9 mouse cellular contexts compared by ENCODE assay signal in the genomic region with DNA sequence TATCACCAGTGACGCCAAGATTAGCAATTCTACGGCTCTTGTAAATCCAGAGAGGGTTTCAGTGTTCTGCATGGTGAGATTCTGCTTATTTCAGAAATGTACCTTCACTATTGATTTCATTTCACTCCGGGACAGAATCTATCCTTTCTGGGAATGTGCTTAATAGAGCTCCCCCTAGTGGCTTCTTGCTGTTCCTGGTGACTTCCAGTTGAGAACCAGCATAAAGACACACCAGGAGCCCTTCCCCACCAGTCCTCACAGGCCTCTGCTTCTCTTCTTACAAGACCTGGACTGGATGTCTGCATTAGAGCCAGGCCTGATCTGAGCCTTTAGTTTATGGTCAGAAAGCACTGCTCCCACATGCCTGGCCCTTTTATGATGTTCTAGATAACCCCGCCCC. TPM values are rescaled to one million over a fixed set of nuclear protein-coding genes. Genes with fewer than 3 reads are reported as not detected.
DNase-seq lines count a peak whose midpoint lies in the region; ATAC-seq and TF ChIP-seq lines count a peak whose summit lies in the region.
"Had no signal": no experiment of that assay in that cellular context is flagged by ENCODE, and none has a peak within 500 bp of the region (broad histone marks: within the 10 kb centered on the region; RNA-seq: fewer than 3 reads in every experiment).

No protein-coding gene starts in this region.

- H3K4me3 ChIP-seq in lung, embryonic 14.5 days (ENCODE audit: low read depth, low read length) = no peak overlapping the region
- H3K4me3 ChIP-seq: limb, embryonic 13.5 days had no signal

- H3K27me3 ChIP-seq in lung, embryonic 14.5 days (ENCODE audit: insufficient read depth, low read length) = no peaks in the 10 kb centered on the region
- H3K27me3 ChIP-seq: limb, embryonic 13.5 days had no signal

- no peak overlapping the region for H3K27ac ChIP-seq in lung, embryonic 14.5 days (ENCODE audit: low read depth)
- H3K27ac ChIP-seq: limb, embryonic 13.5 days had no signal

- ATAC-seq in lung, embryonic 14.5 days (ENCODE audit: insufficient read depth) = no peak

- DNase-seq in gastrocnemius, adult 18-20 months (ENCODE audit: low spot score) = peak; percentile 52
- no peak for DNase-seq in gastrocnemius, adult 8-10 months (ENCODE audit: low spot score in 2 of 2)
- DNase-seq in thymus, postnatal 0 days (ENCODE audit: low spot score) = peak; percentile 48
- no peak for DNase-seq in thymus, postnatal 36 days
- peak; percentile 65 to 74 for DNase-seq in cerebellum, postnatal 14 days
- DNase-seq in kidney, adult 9 months = peak; percentile 74
- peak; percentile 88 for DNase-seq in lung, embryonic 14.5 days
- peak; percentile 55 for DNase-seq in thymus, postnatal 14 days

- no peaks in the 10 kb centered on the region for H3K9me3 ChIP-seq in lung, embryonic 14.5 days (ENCODE audit: low read depth, low read length)
- H3K9me3 ChIP-seq: limb, embryonic 13.5 days had no signal

- H3K9ac ChIP-seq in lung, embryonic 14.5 days = no peak overlapping the region
- H3K9ac ChIP-seq: limb, embryonic 13.5 days had no signal

- 69% methylated on average over 4 of the region's 4 CpGs for WGBS in lung, embryonic 14.5 days

- peak; percentile 78 for TF ChIP-seq CTCF in lung, embryonic 14.5 days (IDR thresholded peaks at IDR 0.05; ENCODE audit: low read depth)

- peaks cover 71% of the 10 kb centered on the region for H3K36me3 ChIP-seq in lung, embryonic 14.5 days (ENCODE audit: insufficient read depth)

- no peak overlapping the region for H3K4me2 ChIP-seq in lung, embryonic 14.5 days
- H3K4me2 ChIP-seq: limb, embryonic 13.5 days had no signal

- 0 out of 2 replicates have a peak, but pooled peaks cover 2% of the 10 kb centered on the region for H3K4me1 ChIP-seq in lung, embryonic 14.5 days (ENCODE audit: insufficient read depth)

RNA-seq across cellular contexts. Expression of a gene that starts 4.9 kb away (rescaled TPM):
- under 1 TPM; 0.71 TPM for total RNA-seq in gastrocnemius, adult 18-20 months (2021)
- under 1 TPM in 2 of 4 experiments, not detected in 2; 0.16 to 0.34 TPM for total RNA-seq in gastrocnemius, adult 8-10 months (2022)
- 14.3 and 15.0 TPM in 2 replicates for polyA plus RNA-seq in thymus, postnatal 0 days (2015; fragmentation: Nextera tagmentation; extraction: Ambion mirVana)
- polyA plus RNA-seq in lung, embryonic 14.5 days (2014; fragmentation: Nextera tagmentation; extraction: Ambion mirVana) = 26.0 and 27.8 TPM in 2 replicates

RNA-seq across cellular contexts. Expression of a gene that starts 28.7 kb away (rescaled TPM):
- total RNA-seq in gastrocnemius, adult 18-20 months (2021) = 100 to 1,000 TPM; 202 to 385 TPM
- total RNA-seq in gastrocnemius, adult 8-10 months (2022) = 100 to 1,000 TPM; 106 to 187 (median 120) TPM
- polyA plus RNA-seq in thymus, postnatal 0 days (2015; fragmentation: Nextera tagmentation; extraction: Ambion mirVana) = 0.27 and 0.59 TPM in 2 replicates
- polyA plus RNA-seq in lung, embryonic 14.5 days (2014; fragmentation: Nextera tagmentation; extraction: Ambion mirVana) = 1.9 and 31.7 TPM in 2 replicates

RNA-seq across cellular contexts. Expression of a gene that starts 32.0 kb away (rescaled TPM):
- 10 to 100 TPM; 35.3 to 35.4 TPM for total RNA-seq in gastrocnemius, adult 18-20 months (2021)
- 10 to 100 TPM; 15.9 to 30.8 (median 25.7) TPM for total RNA-seq in gastrocnemius, adult 8-10 months (2022)
- 16.3 and 26.8 TPM in 2 replicates for polyA plus RNA-seq in thymus, postnatal 0 days (2015; fragmentation: Nextera tagmentation; extraction: Ambion mirVana)
- 19.7 and 20.2 TPM in 2 replicates for polyA plus RNA-seq in lung, embryonic 14.5 days (2014; fragmentation: Nextera tagmentation; extraction: Ambion mirVana)

Comparison
In these comparisons a context has a peak if more than half of its experiments do, and no peak if none do; other contexts are left out.
1. DNase-seq: peak in gastrocnemius, adult 18-20 months (single experiment), thymus, postnatal 0 days (single experiment), cerebellum, postnatal 14 days (2 of 2), kidney, adult 9 months (single experiment), lung, embryonic 14.5 days (single experiment) and thymus, postnatal 14 days (single experiment); none in gastrocnemius, adult 8-10 months (0 of 2) and thymus, postnatal 36 days (0 of 2).